Mouse (Mus musculus) kidney, adult 2 months (tissue): ENCODE measurements around the gene Lrrc4c.

Source experiments
- CTCF ChIP-seq: fragments of 200-500 bp; conservative IDR thresholded peaks from 2 replicates; pipeline ENCODE4 v1.5.1; 2011; ENCODE audit warnings: low read depth, mild to moderate bottlenecking, control low read depth, low read length, moderate library complexity, mixed read lengths; ENCODE audit not compliant: insufficient read depth, insufficient read length
- POLR2A ChIP-seq: fragments of 200-500 bp; IDR thresholded peaks from one replicate; pipeline ENCODE4 v1.6.1; 2011; ENCODE audit warnings: low read depth, low read length, control low read depth

GRCm38 (mm10) chr2:97463573-97463972, 1145.6 kb downstream of the Lrrc4c start:
- no peak for TF ChIP-seq CTCF
- no peak for TF ChIP-seq POLR2A
